Mouse (Mus musculus) right cerebral cortex, postnatal 10 days (tissue): ENCODE data around the gene Id1.

Experiments
- DNase-seq, 2 experiments: peaks; one replicate each; pipeline ENCODE4 v3.0.0; 2021; ENCODE audit warnings: low spot score in 2 of 2

Id1 gene

DNA sequence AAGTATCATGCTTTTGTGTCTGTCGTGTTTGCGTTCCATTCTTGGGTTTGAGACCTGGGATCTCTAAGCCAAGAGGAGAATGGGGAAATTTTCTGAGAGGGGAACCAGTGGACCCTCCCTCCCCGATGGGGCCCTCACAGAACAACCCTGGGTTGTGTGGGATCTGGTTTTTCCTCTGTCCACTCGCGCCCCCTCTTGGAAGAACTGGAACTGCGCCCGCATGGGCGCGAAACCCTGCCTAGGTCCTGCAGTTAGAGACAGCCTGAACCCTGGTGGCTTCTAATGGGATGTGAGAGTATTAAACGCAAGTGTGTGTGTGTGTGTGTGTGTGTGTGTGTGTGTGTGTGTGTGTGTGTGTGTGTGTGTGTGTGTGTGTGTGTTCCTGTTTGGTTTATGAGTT, 6.4 kb downstream of the Id1 start:
- peak; percentile 51 to 69 for DNase-seq

GRCm38 (mm10) chr2:152753944-152754711, 18.1 kb downstream of the Id1 start, which contains the start of gene Cox4i2:
TSS of gene Cox4i2 (plus strand) at chr2:152754173.
- DNase-seq = no peak

DNA sequence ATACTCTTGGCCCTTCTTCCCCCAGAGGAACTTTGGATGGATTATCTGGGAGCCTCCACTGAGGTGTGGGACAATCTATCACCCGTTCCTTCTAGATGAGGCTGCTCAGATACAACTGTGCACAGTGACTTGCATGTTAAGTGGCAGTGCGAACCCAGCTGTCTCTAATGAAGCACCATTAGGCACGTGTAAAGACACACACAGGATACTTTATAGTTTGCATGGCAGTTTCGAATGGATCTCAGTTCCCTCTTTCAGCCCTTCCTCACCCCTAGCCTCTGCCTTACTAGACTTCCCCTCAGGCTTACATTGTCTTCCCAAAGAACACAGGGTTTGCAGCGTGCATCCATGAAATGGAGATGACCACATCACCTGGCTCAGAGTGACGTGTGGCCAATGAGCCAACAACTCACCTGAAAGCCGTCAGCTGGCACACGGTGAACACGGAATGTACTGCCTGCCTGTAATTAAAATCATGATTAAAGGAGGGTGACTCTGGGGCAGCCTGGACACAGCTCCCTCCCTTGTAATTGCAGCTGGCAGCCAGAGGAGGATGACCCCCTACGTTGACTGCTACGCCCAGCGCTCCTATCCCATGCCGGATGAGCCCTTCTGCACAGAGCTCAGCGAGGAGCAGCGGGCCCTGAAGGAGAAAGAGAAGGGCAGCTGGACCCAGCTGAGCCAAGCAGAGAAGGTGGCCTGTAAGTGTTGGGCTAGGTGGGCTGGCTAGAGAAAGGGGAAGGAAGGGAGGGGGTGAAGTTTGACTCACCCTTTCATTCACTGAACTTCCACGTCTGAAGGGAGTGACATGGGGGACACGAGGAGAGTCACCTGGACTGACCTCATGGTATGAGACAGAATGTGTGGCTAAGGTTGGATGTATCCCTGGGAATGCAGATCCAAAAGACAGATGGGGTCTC, 20.7 kb downstream of the Id1 start:
- no peak for DNase-seq

- DNase-seq = peak in 1 of 2 experiments; percentile 47
Measured at GRCm38 (mm10) chr2:152757478-152757877, 21.4 kb downstream of the Id1 start.

DNA sequence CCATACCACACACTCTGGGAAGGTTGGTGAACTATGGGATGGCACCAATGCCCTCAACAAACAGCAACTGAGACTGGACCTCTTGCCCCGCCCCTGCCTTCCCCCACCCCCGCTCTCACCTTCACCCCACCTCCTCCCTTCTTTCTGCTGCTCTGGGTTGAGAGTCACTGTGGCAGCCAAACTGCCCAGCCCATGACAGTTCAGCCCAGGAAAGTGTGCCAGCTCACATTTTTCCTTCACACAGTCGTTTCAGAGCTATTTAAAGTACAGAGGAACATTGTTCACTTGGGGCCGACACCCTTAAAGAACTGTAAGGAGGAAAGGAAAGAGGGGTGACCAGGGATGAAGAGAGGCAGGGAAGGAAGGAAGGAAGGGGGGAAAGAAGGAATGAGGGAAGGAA, 22.3 kb downstream of the Id1 start:
- no peak for DNase-seq

GRCm38 (mm10) chr2:152763310-152763709, 27.3 kb downstream of the Id1 start:
- no peak for DNase-seq

GRCm38 (mm10) chr2:152764172-152765044, 28.4 kb downstream of the Id1 start:
- no peak for DNase-seq

GRCm38 (mm10) chr2:152765045-152765674, 29.1 kb downstream of the Id1 start:
- DNase-seq = no peak

DNA sequence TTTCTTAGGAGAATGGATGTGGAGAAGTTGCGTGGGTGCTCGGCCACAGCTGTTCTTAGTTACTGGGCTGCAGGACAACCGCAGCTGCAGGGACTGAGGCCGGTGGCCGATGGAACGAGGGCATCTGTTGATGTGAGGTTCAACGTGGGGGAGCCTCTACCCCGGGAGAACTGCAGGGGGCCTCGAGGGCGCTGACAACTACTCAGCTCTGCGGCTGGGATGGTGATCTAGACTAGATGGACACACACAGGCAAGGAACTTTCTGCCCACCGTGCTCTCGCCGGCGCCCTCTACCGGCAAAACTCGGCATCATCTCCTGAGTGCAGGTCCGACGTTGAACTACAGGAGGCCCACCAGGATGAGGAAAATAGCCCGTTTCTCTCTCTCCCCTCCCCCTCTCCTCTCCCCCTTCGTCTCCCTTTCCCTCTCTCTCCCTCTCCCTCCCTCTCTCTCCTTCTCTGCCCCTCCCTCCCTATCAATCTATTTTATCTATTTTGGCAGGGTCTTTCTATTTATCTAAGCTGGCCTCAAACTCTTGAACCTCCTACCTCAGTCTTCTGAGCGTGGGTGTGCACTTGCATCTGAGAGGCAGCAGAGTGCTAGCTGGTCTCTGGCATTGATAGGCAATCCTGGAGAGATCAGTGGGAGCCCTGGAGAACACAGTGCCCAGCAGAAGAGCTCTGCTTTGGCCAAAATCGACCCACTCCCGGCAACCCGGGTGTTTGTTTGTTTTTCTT, 30.5 kb downstream of the Id1 start:
- DNase-seq = peak; percentile 78 to 88

- no peak for DNase-seq
Measured at GRCm38 (mm10) chr2:152767618-152768271, 31.7 kb downstream of the Id1 start.

- no peak for DNase-seq
Measured at GRCm38 (mm10) chr2:152769677-152770076, 33.6 kb downstream of the Id1 start.

DNA sequence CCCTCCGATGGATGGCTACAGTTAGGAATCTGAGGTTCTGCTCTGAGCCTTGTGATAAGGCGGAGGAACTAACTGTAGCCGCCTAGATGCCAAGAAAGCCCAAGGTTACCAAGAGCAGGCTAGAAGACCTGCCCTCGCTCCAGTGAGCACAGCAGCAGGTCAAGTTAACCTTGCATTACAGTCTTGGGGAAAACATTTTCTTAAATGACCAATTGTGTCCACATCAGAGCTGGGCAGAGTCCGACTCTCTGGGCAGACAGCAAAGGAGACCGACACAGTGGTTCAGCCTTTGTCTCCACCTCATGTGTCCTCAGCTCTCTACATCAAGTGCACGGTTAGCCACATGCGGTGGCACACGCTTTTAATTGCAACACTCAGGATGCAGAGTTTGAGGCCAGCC, 35.5 kb downstream of the Id1 start:
- DNase-seq = no peak

GRCm38 (mm10) chr2:152772231-152772630, 36.2 kb downstream of the Id1 start:
- DNase-seq = no peak

- no peak for DNase-seq
Measured at GRCm38 (mm10) chr2:152775357-152775756, 39.3 kb downstream of the Id1 start.

DNA sequence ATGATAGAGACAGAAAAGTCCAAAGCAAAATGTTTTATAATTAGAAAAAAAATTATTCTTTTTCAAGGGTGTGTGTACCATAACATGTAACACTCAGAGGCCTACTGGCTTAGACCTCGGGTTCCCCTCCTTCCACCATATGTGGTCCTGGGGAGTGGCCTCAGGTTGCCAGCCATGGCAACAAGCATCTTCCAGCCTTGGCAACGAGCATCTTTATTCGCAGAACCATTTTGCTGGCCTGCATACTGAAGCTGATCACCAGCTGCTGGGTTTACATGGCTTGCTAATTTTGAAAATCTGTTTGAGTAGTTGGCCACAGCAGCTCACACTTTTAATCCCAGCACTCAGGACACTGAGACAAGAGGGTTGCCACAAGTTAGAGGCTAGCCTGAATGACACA, 40.0 kb downstream of the Id1 start:
- DNase-seq = no peak

- peak; percentile 70 to 86 for DNase-seq
Measured at GRCm38 (mm10) chr2:152776435-152776834, 40.4 kb downstream of the Id1 start.

DNA sequence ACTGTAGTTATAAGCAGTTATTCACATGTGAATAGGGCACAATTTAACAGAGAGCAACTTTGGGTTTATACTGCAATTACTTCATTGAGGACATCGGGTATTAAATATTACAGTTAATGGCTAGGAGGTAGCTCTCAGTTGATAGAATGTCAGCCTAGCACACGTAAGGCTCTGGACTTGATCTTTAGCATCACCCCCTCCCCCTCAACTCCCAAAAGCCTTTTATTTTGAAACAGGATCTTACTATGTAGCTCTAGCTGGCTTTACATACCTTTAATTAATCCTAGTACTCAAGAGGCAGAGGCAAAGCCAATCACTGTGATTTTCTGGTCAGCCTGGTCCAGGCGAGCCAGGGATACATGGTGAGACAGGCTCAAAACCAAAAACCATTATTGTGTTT, 41.0 kb downstream of the Id1 start:
- no peak for DNase-seq

DNA sequence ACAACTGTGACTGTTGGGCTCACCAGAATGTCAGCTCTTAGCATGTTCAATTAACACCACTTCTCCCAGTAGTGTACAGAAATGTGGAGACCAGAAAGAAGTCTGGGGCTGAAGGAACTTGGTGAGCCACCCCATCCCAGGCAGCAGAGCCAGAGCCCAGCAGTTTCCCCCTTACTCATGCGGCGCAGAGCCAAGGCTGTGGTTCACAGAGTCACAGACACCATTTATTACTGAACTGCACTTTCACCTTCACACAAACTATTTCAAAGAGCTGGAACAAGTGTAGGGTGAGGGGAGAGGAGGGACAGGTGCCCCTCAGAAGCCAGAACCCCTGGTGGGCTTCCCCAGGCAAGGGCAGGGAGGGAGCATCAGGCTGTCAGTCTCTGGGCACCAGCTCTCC, 44.4 kb downstream of the Id1 start:
- DNase-seq = no peak

DNA sequence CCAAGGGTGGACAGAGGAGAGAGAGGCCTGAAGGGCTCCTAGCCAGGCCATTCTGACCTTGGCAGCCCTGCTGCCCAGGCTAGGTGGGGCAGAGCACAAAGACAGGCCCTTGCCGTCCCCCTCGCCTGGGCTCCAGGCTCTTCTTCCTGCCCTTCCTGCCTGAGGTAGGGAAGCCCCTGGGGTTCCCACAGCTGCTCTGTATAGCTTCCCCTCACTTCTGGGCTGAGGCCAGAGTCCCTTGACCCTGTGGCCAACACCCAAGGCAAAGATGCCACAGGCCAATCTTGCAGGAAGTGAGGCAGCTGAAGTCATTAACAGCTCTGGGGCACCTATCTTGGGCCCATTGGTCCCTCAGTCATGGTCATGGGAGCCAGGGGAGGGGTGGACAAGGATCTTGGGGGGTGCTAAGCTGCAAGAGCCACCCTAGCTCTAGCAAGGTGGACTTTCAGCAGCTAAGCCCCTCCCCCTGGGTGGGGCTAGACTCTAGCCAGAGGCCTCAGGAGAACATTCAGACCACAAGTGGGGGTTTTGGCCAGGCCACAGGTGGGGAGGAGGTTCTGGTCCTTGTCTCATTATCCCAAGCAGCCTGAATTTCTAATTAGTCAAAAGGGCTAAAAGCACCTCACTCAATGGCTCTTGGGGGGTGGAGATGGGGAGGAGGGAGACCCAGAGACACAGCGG, 45.1 kb downstream of the Id1 start:
- peak in 1 of 2 experiments; percentile 48 for DNase-seq
